Mouse (Mus musculus): ENCODE measurements around the gene Stk11ip.
A peak's percentile ranks its signal among the peaks of the same experiment; 100 is the strongest.

Stk11ip gene

GRCm38 (mm10) chr1:75504256-75505045, 16.9 kb upstream of the Stk11ip start:
- no peak for DNase-seq (ENCODE audit: low read depth, low spot score)

GRCm38 (mm10) chr1:75505159-75505955, 16.0 kb upstream of the Stk11ip start:
- peak; percentile 61 for DNase-seq (ENCODE audit: low read depth, low spot score)

GRCm38 (mm10) chr1:75505956-75506831, 15.1 kb upstream of the Stk11ip start, which contains the start of gene Obsl1:
Gene Obsl1, minus strand, starts transcription at chr1:75506452.
- peak; percentile 74 for DNase-seq (ENCODE audit: low read depth, low spot score)

GRCm38 (mm10) chr1:75507006-75507405, 14.3 kb upstream of the Stk11ip start, which contains the start of gene Inha:
Gene Inha, plus strand, starts transcription at chr1:75507077.
- no peak for DNase-seq (ENCODE audit: low read depth, low spot score)

- DNase-seq (ENCODE audit: low read depth, low spot score): no peak
Observed at GRCm38 (mm10) chr1:75509586-75509985, 11.7 kb upstream of the Stk11ip start.

- no peak for DNase-seq (ENCODE audit: low read depth, low spot score)
Observed at GRCm38 (mm10) chr1:75510154-75510553, 11.2 kb upstream of the Stk11ip start.

- no peak for DNase-seq (ENCODE audit: low read depth, low spot score)
Observed at GRCm38 (mm10) chr1:75511437-75512210, 9.7 kb upstream of the Stk11ip start.

- no peak for DNase-seq (ENCODE audit: low read depth, low spot score)
Observed at GRCm38 (mm10) chr1:75512550-75512949, 8.8 kb upstream of the Stk11ip start.

- no peak for DNase-seq (ENCODE audit: low read depth, low spot score)
Observed at GRCm38 (mm10) chr1:75516703-75517380, 4.5 kb upstream of the Stk11ip start.

- peak; percentile 22 for DNase-seq (ENCODE audit: low read depth, low spot score)
Observed at GRCm38 (mm10) chr1:75517984-75518383, 3.3 kb upstream of the Stk11ip start.

GRCm38 (mm10) chr1:75518427-75518826, 2.9 kb upstream of the Stk11ip start:
- DNase-seq (ENCODE audit: low read depth, low spot score): no peak

- no peak for DNase-seq (ENCODE audit: low read depth, low spot score)
Observed at GRCm38 (mm10) chr1:75519576-75519975, 1.8 kb upstream of the Stk11ip start.

- no peak for DNase-seq (ENCODE audit: low read depth, low spot score)
Observed at GRCm38 (mm10) chr1:75524679-75525078, 3.4 kb downstream of the Stk11ip start.

- DNase-seq (ENCODE audit: low read depth, low spot score): peak; percentile 20
Observed at GRCm38 (mm10) chr1:75530546-75530945, 9.2 kb downstream of the Stk11ip start.

GRCm38 (mm10) chr1:75532280-75533172, 11.2 kb downstream of the Stk11ip start:
- DNase-seq (ENCODE audit: low read depth, low spot score): no peak

GRCm38 (mm10) chr1:75533325-75534252, 12.3 kb downstream of the Stk11ip start:
- no peak for DNase-seq (ENCODE audit: low read depth, low spot score)

- no peak for DNase-seq (ENCODE audit: low read depth, low spot score)
Observed at GRCm38 (mm10) chr1:75537587-75537986, 16.3 kb downstream of the Stk11ip start.

GRCm38 (mm10) chr1:75538597-75539190, 17.4 kb downstream of the Stk11ip start:
- DNase-seq (ENCODE audit: low read depth, low spot score): no peak

All from 3T3-L1 (cell line).